Mouse (Mus musculus): Measurements from ENCODE around the gene Cdh23.

The Cdh23 gene

GRCm38 (mm10) chr10:60357901-60358300 lies 338.4 kb downstream of the Cdh23 start:
- DNase-seq, result no peak

GRCm38 (mm10) chr10:60357441-60357840 lies 338.8 kb downstream of the Cdh23 start:
- DNase-seq, result no peak

GRCm38 (mm10) chr10:60354881-60355677 lies 341.2 kb downstream of the Cdh23 start:
- DNase-seq, result no peak

- no peak for DNase-seq
Measured at GRCm38 (mm10) chr10:60354003-60354325, 342.3 kb downstream of the Cdh23 start.

GRCm38 (mm10) chr10:60353241-60354002 lies 342.9 kb downstream of the Cdh23 start:
- no peak for DNase-seq

- DNase-seq, result peak in 1 of 2 experiments; percentile 51
Measured at GRCm38 (mm10) chr10:60351761-60352455, 344.4 kb downstream of the Cdh23 start.

- no peak for DNase-seq
Measured at GRCm38 (mm10) chr10:60351248-60351647, 345.0 kb downstream of the Cdh23 start.

GRCm38 (mm10) chr10:60350805-60351167 lies 345.5 kb downstream of the Cdh23 start:
- DNase-seq, result peak; percentile 89 to 97

GRCm38 (mm10) chr10:60350077-60350804 lies 346.0 kb downstream of the Cdh23 start:
- DNase-seq, result no peak

GRCm38 (mm10) chr10:60349644-60350043 lies 346.6 kb downstream of the Cdh23 start:
- no peak for DNase-seq

GRCm38 (mm10) chr10:60349056-60349455 lies 347.2 kb downstream of the Cdh23 start:
- no peak for DNase-seq

GRCm38 (mm10) chr10:60347768-60348610 lies 348.3 kb downstream of the Cdh23 start:
- no peak for DNase-seq

GRCm38 (mm10) chr10:60346701-60347405 lies 349.4 kb downstream of the Cdh23 start, which contains the start of gene Vsir:
Vsir (plus strand) TSS chr10:60346851.
- peak; percentile 74 to 84 for DNase-seq

GRCm38 (mm10) chr10:60346056-60346455 lies 350.2 kb downstream of the Cdh23 start:
- DNase-seq, result no peak

GRCm38 (mm10) chr10:60344111-60344510 lies 352.2 kb downstream of the Cdh23 start:
- no peak for DNase-seq

- no peak for DNase-seq
Measured at GRCm38 (mm10) chr10:60341528-60341927, 354.8 kb downstream of the Cdh23 start.

- DNase-seq, result no peak
Measured at GRCm38 (mm10) chr10:60335021-60335420, 361.3 kb downstream of the Cdh23 start.

GRCm38 (mm10) chr10:60334583-60334982 lies 361.7 kb downstream of the Cdh23 start:
- no peak for DNase-seq

GRCm38 (mm10) chr10:60328963-60329650 lies 367.2 kb downstream of the Cdh23 start:
- no peak for DNase-seq

- DNase-seq, result no peak
Measured at GRCm38 (mm10) chr10:60316166-60316565, 380.1 kb downstream of the Cdh23 start.

GRCm38 (mm10) chr10:60313606-60314005 lies 382.7 kb downstream of the Cdh23 start:
- no peak for DNase-seq
